Mouse (Mus musculus) lung, postnatal 0 days (tissue): ENCODE measurements around the gene Usp3. TPM values are rescaled to one million over a fixed set of nuclear protein-coding genes. Genes with fewer than 3 reads are reported as not detected.

Source experiments
- ATAC-seq: fragments of 200-750 bp; cut with Nextera tagmentation; 2 replicates; pipeline ENCODE4 v1.8.0; 2017; ENCODE audit warnings: moderate library complexity
- DNase-seq: peaks from one replicate; pipeline ENCODE4 v3.0.0-alpha.2; 2016; ENCODE audit warnings: low spot score
- H3K27ac ChIP-seq: fragments of 300-500 bp; sonication (generic); 2 replicates; pipeline ENCODE4 v1.5.1; 2014; ENCODE audit warnings: antibody characterized with exemption, mild to moderate bottlenecking, low read length, mixed read lengths
- H3K27me3 ChIP-seq: fragments of 300-500 bp; sonication (generic); replicated peaks from 2 replicates; pipeline ENCODE4 v1.6.1; 2014; ENCODE audit warnings: low read length, mixed read lengths; ENCODE audit not compliant: insufficient read depth
- H3K36me3 ChIP-seq: fragments of 300-500 bp; sonication (generic); 2 replicates; pipeline ENCODE4 v1.6.1; 2014; ENCODE audit warnings: low read length, mixed read lengths; ENCODE audit not compliant: insufficient read depth
- H3K4me1 ChIP-seq: fragments of 300-500 bp; sonication (generic); 2 replicates; pipeline ENCODE4 v1.6.1; 2014; ENCODE audit warnings: antibody characterized with exemption, low read depth, low read length, mixed read lengths; ENCODE audit not compliant: insufficient read depth
- H3K4me2 ChIP-seq: fragments of 300-500 bp; sonication (generic); replicated peaks from 2 replicates; pipeline ENCODE4 v1.6.1; 2014; ENCODE audit warnings: low read depth, mild to moderate bottlenecking, low read length, moderate library complexity, mixed read lengths
- H3K4me3 ChIP-seq: fragments of 300-500 bp; sonication (generic); 2 replicates; pipeline ENCODE4 v1.5.1; 2014; ENCODE audit warnings: low read depth, low read length
- H3K9ac ChIP-seq: fragments of 300-500 bp; sonication (generic); replicated peaks from 2 replicates; pipeline ENCODE4 v1.6.1; 2014; ENCODE audit warnings: low read depth, mild to moderate bottlenecking
- H3K9me3 ChIP-seq: fragments of 300-500 bp; sonication (generic); 2 replicates; pipeline ENCODE4 v1.6.1; 2016; ENCODE audit warnings: low read length, mixed read lengths
- CTCF ChIP-seq: IDR thresholded peaks from 2 replicates; pipeline ENCODE4 v1.5.1; 2016; ENCODE audit warnings: antibody characterized with exemption, mild to moderate bottlenecking
- EP300 ChIP-seq: IDR thresholded peaks from 2 replicates; pipeline ENCODE4 v1.6.1; 2016; ENCODE audit warnings: antibody characterized with exemption, mild to moderate bottlenecking, control low read depth
- WGBS: fragments of 180-500 bp; shearing (Covaris S2); extraction: QIAGEN DNeasy Blood & Tissue Kit; methylation state at CpG from one replicate; pipeline ENCODE4 v1.1.7; 2014; 5-methylcytosine and 5-hydroxymethylcytosine counted together
- polyA plus RNA-seq: library from polyadenylated mRNA; unstranded; fragments of >200 nt; fragmentation: Nextera tagmentation; extraction: Ambion mirVana; gene quantifications from 2 replicates; pipeline ENCODE4 v1.2.1, GENCODE M21; 2015

The Usp3 gene
- polyA plus RNA-seq, 1 experiment from 2014 or later: 45.9 TPM

DNA sequence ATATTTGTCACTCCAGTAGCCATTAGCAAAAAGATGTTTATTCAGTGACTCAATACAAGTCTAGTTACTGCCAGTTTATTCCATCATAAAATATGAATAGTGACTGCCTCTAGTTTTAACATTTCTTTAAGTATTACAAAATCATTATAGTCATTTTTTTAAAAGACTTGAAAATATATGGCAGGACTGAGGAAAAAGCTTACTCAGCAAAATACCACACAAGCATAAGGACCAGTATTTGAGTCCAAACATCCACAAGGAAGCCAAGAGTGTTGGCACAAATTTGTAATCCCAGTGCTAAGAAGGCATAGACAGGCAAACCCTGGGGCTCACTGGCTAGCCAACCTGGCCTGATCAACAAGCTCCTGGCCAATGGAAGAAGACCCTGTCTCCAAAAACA lies 99.0 kb downstream of the Usp3 start:
- DNase-seq (no peak), ATAC-seq (no peak)
- Histone ChIP-seq H3K4me1 (no peaks in the 10 kb centered on the region), H3K9ac (no peak overlapping the region), H3K4me2 (no peak overlapping the region), H3K27ac (no peak overlapping the region), H3K9me3 (no peaks in the 10 kb centered on the region), H3K27me3 (no peaks in the 10 kb centered on the region), H3K4me3 (no peak overlapping the region), H3K36me3 (peaks cover 54% of the 10 kb centered on the region)
- TF ChIP-seq EP300 (no peak), CTCF (no peak)

- ATAC-seq (no peak), DNase-seq (no peak)
- no peak overlapping the region for H3K4me3 ChIP-seq
- no peaks in the 10 kb centered on the region for H3K27me3 ChIP-seq
- WGBS: 85% methylated on average over 1 of the region's 1 CpGs
- no peak overlapping the region for H3K27ac ChIP-seq
- H3K9ac ChIP-seq: no peak overlapping the region
- TF ChIP-seq CTCF (no peak), EP300 (no peak)
- H3K36me3 ChIP-seq: peaks cover 62% of the 10 kb centered on the region
- H3K9me3 ChIP-seq: no peaks in the 10 kb centered on the region
- H3K4me1 ChIP-seq: no peaks in the 10 kb centered on the region
- no peak overlapping the region for H3K4me2 ChIP-seq
Observed at GRCm38 (mm10) chr9:66492361-66492760, 100.6 kb downstream of the Usp3 start.

DNA sequence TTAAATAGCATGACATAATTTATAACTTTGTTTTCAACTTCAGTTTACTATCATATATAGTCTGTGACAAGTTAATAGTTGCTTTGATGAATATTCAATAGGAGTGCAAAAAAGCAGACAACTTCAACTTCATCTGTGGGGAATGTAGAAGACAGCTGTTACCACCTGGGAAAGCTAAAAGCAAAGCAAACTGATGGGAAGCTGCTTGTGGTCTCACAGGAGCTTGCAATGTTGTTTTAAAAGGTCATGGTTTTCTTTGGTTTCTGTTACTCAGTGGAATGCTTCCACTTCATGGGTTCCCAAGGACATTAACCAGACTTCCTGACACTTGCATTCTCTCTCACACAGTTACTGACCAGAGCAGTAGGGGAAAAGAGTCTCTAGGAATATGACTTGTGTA lies 104.2 kb downstream of the Usp3 start:
- no peaks in the 10 kb centered on the region for H3K27me3 ChIP-seq
- H3K4me2 ChIP-seq: no peak overlapping the region
- no peak for ATAC-seq
- DNase-seq: no peak
- no peak overlapping the region for H3K4me3 ChIP-seq
- TF ChIP-seq EP300: no peak
- no peak for TF ChIP-seq CTCF
- no peak overlapping the region for H3K9ac ChIP-seq
- H3K36me3 ChIP-seq: peaks cover 58% of the 10 kb centered on the region
- no peaks in the 10 kb centered on the region for H3K9me3 ChIP-seq
- no peak overlapping the region for H3K27ac ChIP-seq
- H3K4me1 ChIP-seq: no peaks in the 10 kb centered on the region

DNA sequence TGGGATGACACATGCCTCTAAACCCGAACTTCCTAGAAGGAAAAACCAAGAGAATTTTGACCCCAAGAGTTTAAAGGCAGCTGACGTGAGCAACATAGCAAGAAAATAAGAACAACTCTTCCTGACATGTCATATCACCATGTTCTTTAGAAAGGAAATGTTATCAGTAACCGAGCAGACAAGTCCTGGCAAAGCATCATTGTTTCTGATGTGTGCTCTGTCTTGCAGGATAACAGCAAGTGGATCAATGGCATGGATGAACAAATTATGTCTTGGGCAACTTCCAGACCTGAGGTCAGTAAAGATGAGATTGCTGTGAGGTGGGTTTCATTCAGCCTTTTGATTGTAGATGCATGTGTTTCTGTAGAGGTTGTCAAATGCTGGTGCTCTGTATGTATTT lies 109.5 kb downstream of the Usp3 start:
- WGBS: 87% methylated on average over 3 of the region's 3 CpGs
- Histone ChIP-seq H3K9me3 (no peaks in the 10 kb centered on the region), H3K9ac (no peak overlapping the region), H3K4me2 (no peak overlapping the region), H3K4me1 (no peaks in the 10 kb centered on the region), H3K4me3 (no peak overlapping the region), H3K27ac (no peak overlapping the region), H3K36me3 (peaks cover 43% of the 10 kb centered on the region), H3K27me3 (no peaks in the 10 kb centered on the region)
- TF ChIP-seq EP300 (no peak), CTCF (no peak)
- DNase-seq (no peak), ATAC-seq (no peak)

GRCm38 (mm10) chr9:66477785-66478184 lies 115.2 kb downstream of the Usp3 start:
- no peak for TF ChIP-seq EP300
- no peak for TF ChIP-seq CTCF
- Histone ChIP-seq H3K4me1 (no peaks in the 10 kb centered on the region), H3K4me3 (no peak overlapping the region), H3K4me2 (no peak overlapping the region), H3K36me3 (peaks cover 19% of the 10 kb centered on the region; the same call in 1 of the 2 replicates), H3K27me3 (no peaks in the 10 kb centered on the region), H3K9me3 (no peaks in the 10 kb centered on the region), H3K27ac (no peak overlapping the region), H3K9ac (no peak overlapping the region)
- ATAC-seq (no peak), DNase-seq (no peak)
- WGBS: 78% methylated on average over 2 of the region's 2 CpGs

GRCm38 (mm10) chr9:66465087-66465486 lies 127.9 kb downstream of the Usp3 start:
- DNase-seq: peak; percentile 69
- no peaks in the 10 kb centered on the region for H3K4me1 ChIP-seq
- H3K36me3 ChIP-seq: peaks cover 22% of the 10 kb centered on the region; the same call in 1 of the 2 replicates

More at GRCm38 (mm10) chr9:66465087-66465486, 127.9 kb downstream of the Usp3 start:
- no peak overlapping the region for H3K9ac ChIP-seq
- no peak overlapping the region for H3K4me2 ChIP-seq
- H3K9me3 ChIP-seq: no peaks in the 10 kb centered on the region
- TF ChIP-seq EP300: no peak
- TF ChIP-seq CTCF: peak; percentile 75
- 54% methylated on average over 4 of the region's 4 CpGs for WGBS
- no peak for ATAC-seq
- H3K27me3 ChIP-seq: no peaks in the 10 kb centered on the region
- no peak overlapping the region for H3K27ac ChIP-seq
- no peak overlapping the region for H3K4me3 ChIP-seq

Other genes starting within 250 kb of the Usp3 start
- 11.8 and 12.9 TPM in 2 replicates for gene Herc1, start 242.7 kb downstream of the Usp3 start, polyA plus RNA-seq
- gene Fbxl22, start 78.5 kb downstream of the Usp3 start, polyA plus RNA-seq: 3.4 and 3.6 TPM in 2 replicates
- gene Car12, start 120.5 kb upstream of the Usp3 start, polyA plus RNA-seq: 0.24 and 0.35 TPM in 2 replicates
- 4.4 and 6.3 TPM in 2 replicates for gene Aph1b, start 202.3 kb upstream of the Usp3 start, polyA plus RNA-seq
- gene Gm10647, start 203.9 kb upstream of the Usp3 start, polyA plus RNA-seq: 0.27 and 0.51 TPM in 2 replicates
- gene Aph1c, start 241.6 kb upstream of the Usp3 start, polyA plus RNA-seq: 10.5 and 11.7 TPM in 2 replicates